35 mouse cellular contexts compared by ENCODE assay signal in genomic region chr9:124059660-124060352, GRCm38 (mm10). TPM values are rescaled to one million over a fixed set of nuclear protein-coding genes. Genes with fewer than 3 reads are reported as not detected.
DNase-seq lines count a peak whose midpoint lies in the region; ATAC-seq and TF ChIP-seq lines count a peak whose summit lies in the region.
"Had no signal": no experiment of that assay in that cellular context is flagged by ENCODE, and none has a peak within 500 bp of the region (broad histone marks: within the 10 kb centered on the region; RNA-seq: fewer than 3 reads in every experiment).

No protein-coding gene starts in this region.

- no peak for TF ChIP-seq CTCF in liver, postnatal 0 days (IDR thresholded peaks at IDR 0.05; ENCODE audit: low read depth)

- peak; percentile 3 for DNase-seq in liver
- no peak for DNase-seq in liver, postnatal 0 days
- peak; percentile 38 for DNase-seq in induced T-regulatory cell, adult 2 months (ENCODE audit: low read depth)
- no peak for DNase-seq in kidney, postnatal 14 days
- DNase-seq in thymus, postnatal 36 days, result no peak
- DNase-seq in cerebellum, adult 11 months, result no peak
- DNase-seq: adrenal gland, postnatal 10 days; cerebellum, adult 9-11 months; embryo, embryonic 11 days; gastrocnemius, adult 2 months; gastrocnemius, postnatal 36 days; heart, adult 18-20 months; heart, postnatal 4 days; kidney, adult 11 months; kidney, postnatal 4 days; layer of hippocampus, postnatal 36 days; lung, adult 18-20 months; lung, postnatal 4 days; midbrain, embryonic 14.5 days; retina, postnatal 1 day; right cerebral cortex, postnatal 14 days had no signal

- H3K9ac ChIP-seq in liver, postnatal 0 days (replicated peaks), result no peak overlapping the region
- H3K9ac ChIP-seq in liver, embryonic 15.5 days, result no peak overlapping the region
- no peak overlapping the region for H3K9ac ChIP-seq in kidney, embryonic 14.5 days (ENCODE audit: low read depth, low read length)
- H3K9ac ChIP-seq: embryonic facial prominence, embryonic 12.5 days; hindbrain, embryonic 14.5 days; limb, embryonic 12.5 days; stomach, embryonic 15.5 days had no signal

- WGBS in liver, postnatal 0 days (ENCODE audit: insufficient replicate concordance), result 65% methylated on average over 2 of the region's 2 CpGs
- 53% methylated on average over 2 of the region's 2 CpGs for WGBS in liver, embryonic 15.5 days (ENCODE audit: insufficient replicate concordance)
- 73% methylated on average over 2 of the region's 2 CpGs for whole genome bisulfite sequencing in kidney, embryonic 14.5 days

- H3K4me2 ChIP-seq in liver, postnatal 0 days (ENCODE audit: low read depth, low read length), result no peak overlapping the region
- H3K4me2 ChIP-seq in liver, embryonic 15.5 days, result no peak overlapping the region
- no peak overlapping the region for H3K4me2 ChIP-seq in kidney, embryonic 14.5 days (replicated peaks; ENCODE audit: low read depth, low read length)
- H3K4me2 ChIP-seq: embryonic facial prominence, embryonic 12.5 days; heart, embryonic 11.5 days; hindbrain, embryonic 14.5 days; limb, embryonic 12.5 days; stomach, embryonic 15.5 days had no signal

- H3K4me1 ChIP-seq in liver, postnatal 0 days (ENCODE audit: insufficient read depth), result peaks cover 15% of the 10 kb centered on the region
- H3K4me1 ChIP-seq in liver, embryonic 15.5 days (replicated peaks), result peaks cover 24% of the 10 kb centered on the region
- H3K4me1 ChIP-seq in kidney, embryonic 14.5 days (ENCODE audit: control insufficient read depth, insufficient read depth, low read length), result no peaks in the 10 kb centered on the region
- H3K4me1 ChIP-seq: embryonic facial prominence, embryonic 12.5 days; limb, embryonic 12.5 days; stomach, embryonic 15.5 days had no signal

- no peak overlapping the region for H3K4me3 ChIP-seq in liver, postnatal 0 days (ENCODE audit: low read depth, low read length)
- H3K4me3 ChIP-seq in liver, embryonic 15.5 days (replicated peaks), result no peak overlapping the region
- H3K4me3 ChIP-seq in kidney, embryonic 14.5 days (ENCODE audit: low read length), result no peak overlapping the region
- H3K4me3 ChIP-seq: embryonic facial prominence, embryonic 12.5 days; gastrocnemius, adult 2 months; limb, embryonic 12.5 days; stomach, embryonic 15.5 days had no signal

- no peak for TF ChIP-seq EP300 in liver, postnatal 0 days (IDR thresholded peaks at IDR 0.05; ENCODE audit: low read depth)

- H3K27me3 ChIP-seq in liver, postnatal 0 days (ENCODE audit: insufficient read depth, low read length), result no peaks in the 10 kb centered on the region
- H3K27me3 ChIP-seq in liver, embryonic 15.5 days, result no peaks in the 10 kb centered on the region
- no peaks in the 10 kb centered on the region for H3K27me3 ChIP-seq in kidney, embryonic 14.5 days (ENCODE audit: control insufficient read depth, insufficient read depth, low read length)
- H3K27me3 ChIP-seq: embryonic facial prominence, embryonic 12.5 days; limb, embryonic 12.5 days; stomach, embryonic 15.5 days had no signal

- ATAC-seq in liver, postnatal 0 days, result no peak
- peak; percentile 38; the same call in 1 of the 2 replicates for ATAC-seq in liver, embryonic 15.5 days (ENCODE audit: insufficient read depth)
- no peak for ATAC-seq in kidney, embryonic 14.5 days (ENCODE audit: low FRiP score, low TSS enrichment)
- ATAC-seq: CD4-positive, CD25-positive, alpha-beta regulatory T cell, adult 4 months; forebrain, embryonic 16.5 days; inflammation-experienced regulatory T-cells, adult 6 months; lung, postnatal 0 days had no signal

- no peaks in the 10 kb centered on the region for H3K36me3 ChIP-seq in liver, postnatal 0 days (replicated peaks; ENCODE audit: insufficient read depth, low read length)
- H3K36me3 ChIP-seq in liver, embryonic 15.5 days (replicated peaks), result no peaks in the 10 kb centered on the region
- H3K36me3 ChIP-seq in kidney, embryonic 14.5 days (ENCODE audit: control insufficient read depth, insufficient read depth, low read length), result no peaks in the 10 kb centered on the region
- H3K36me3 ChIP-seq: embryonic facial prominence, embryonic 12.5 days; limb, embryonic 12.5 days; stomach, embryonic 15.5 days had no signal

- no peaks in the 10 kb centered on the region for H3K9me3 ChIP-seq in liver, postnatal 0 days (ENCODE audit: low read length)
- H3K9me3 ChIP-seq in liver, embryonic 15.5 days (replicated peaks), result no peaks in the 10 kb centered on the region
- no peaks in the 10 kb centered on the region for H3K9me3 ChIP-seq in kidney, embryonic 14.5 days (ENCODE audit: control insufficient read depth, low read length)
- H3K9me3 ChIP-seq: embryonic facial prominence, embryonic 12.5 days; limb, embryonic 12.5 days; stomach, embryonic 15.5 days had no signal

- H3K27ac ChIP-seq in liver, postnatal 0 days (ENCODE audit: low read depth), result no peak overlapping the region
- peak overlapping the region; percentile 51 for H3K27ac ChIP-seq in liver, embryonic 15.5 days (replicated peaks)
- no peak overlapping the region for H3K27ac ChIP-seq in kidney, embryonic 14.5 days (ENCODE audit: low read depth, low read length)
- H3K27ac ChIP-seq: embryonic facial prominence, embryonic 12.5 days; gastrocnemius, adult 2 months; hindbrain, embryonic 14.5 days; limb, embryonic 12.5 days; stomach, embryonic 15.5 days had no signal

RNA-seq across cellular contexts. Expression of gene Ccr3, which starts 38.0 kb away (rescaled TPM):
- 0.40 and 0.42 TPM in 2 replicates for polyA plus RNA-seq in liver, postnatal 0 days (2015; fragmentation: Nextera tagmentation; extraction: Ambion mirVana)
- 0.16 and 0.18 TPM in 2 replicates for polyA plus RNA-seq in liver, embryonic 15.5 days (2015; fragmentation: Nextera tagmentation; extraction: Ambion mirVana)
- not detected in 2 replicates for polyA plus RNA-seq in kidney, embryonic 14.5 days (2014; fragmentation: Nextera tagmentation; extraction: Ambion mirVana)
- polyA plus RNA-seq: embryonic facial prominence, embryonic 12.5 days; forebrain, embryonic 11.5 days; forebrain, embryonic 16.5 days; heart, embryonic 11.5 days; hindbrain, embryonic 14.5 days; kidney, embryonic 16.5 days; limb, embryonic 12.5 days; midbrain, embryonic 14.5 days; neural tube, embryonic 14.5 days had no signal

RNA-seq across cellular contexts. Expression of gene Ccr2, which starts 41.9 kb away (rescaled TPM):
- 4.9 and 5.0 TPM in 2 replicates for polyA plus RNA-seq in liver, postnatal 0 days (2015; fragmentation: Nextera tagmentation; extraction: Ambion mirVana)
- 6.1 and 6.4 TPM in 2 replicates for polyA plus RNA-seq in liver, embryonic 15.5 days (2015; fragmentation: Nextera tagmentation; extraction: Ambion mirVana)
- 1.6 and 1.9 TPM in 2 replicates for polyA plus RNA-seq in kidney, embryonic 14.5 days (2014; fragmentation: Nextera tagmentation; extraction: Ambion mirVana)
- polyA plus RNA-seq: neural tube, embryonic 14.5 days had no signal

Comparison
In these comparisons a context has a peak if more than half of its experiments do, and no peak if none do; other contexts are left out.
1. DNase-seq: peak in liver (single experiment) and induced T-regulatory cell, adult 2 months (single experiment); none in liver, postnatal 0 days (single experiment), kidney, postnatal 14 days (single experiment), thymus, postnatal 36 days (0 of 2) and cerebellum, adult 11 months (single experiment).